Mouse (Mus musculus): ENCODE data around the gene Xpo6. TPM values are rescaled to one million over a fixed set of nuclear protein-coding genes. Genes with fewer than 3 reads are reported as not detected.

Gene Xpo6
- polyA plus RNA-seq, 1 experiment from 2014 or later, result 46.8 TPM

DNA sequence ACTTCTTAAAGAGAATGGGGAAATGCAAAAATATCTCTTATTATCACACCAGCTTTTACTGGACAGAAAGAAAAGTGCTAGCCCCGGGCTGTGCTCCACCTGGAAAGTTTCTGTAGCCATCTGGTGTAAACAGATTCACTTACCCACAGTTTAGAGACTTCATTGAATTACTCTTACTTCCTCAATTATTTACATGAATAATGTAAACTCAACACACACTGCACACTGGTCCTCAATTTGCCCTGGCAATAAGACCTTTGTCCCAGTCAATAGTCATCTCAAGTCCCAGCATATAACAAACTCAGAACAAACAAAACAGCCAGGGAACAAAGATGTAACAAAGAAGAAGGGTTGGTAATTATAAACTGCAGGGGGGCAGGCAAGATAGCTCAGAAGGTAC is 44.6 kb downstream of the Xpo6 start:
- no peak for ATAC-seq (ENCODE audit: low FRiP score)
- no peak overlapping the region for H3K9ac ChIP-seq
- no peak overlapping the region for H3K4me3 ChIP-seq
- H3K27me3 ChIP-seq, result no peaks in the 10 kb centered on the region
- H3K4me1 ChIP-seq (replicated peaks), result no peaks in the 10 kb centered on the region
- WGBS, result 94% methylated on average over 1 of the region's 1 CpGs
- peaks cover 67% of the 10 kb centered on the region for H3K36me3 ChIP-seq
- H3K9me3 ChIP-seq, result no peaks in the 10 kb centered on the region
- no peak overlapping the region for H3K4me2 ChIP-seq
- H3K27ac ChIP-seq, result no peak overlapping the region

DNA sequence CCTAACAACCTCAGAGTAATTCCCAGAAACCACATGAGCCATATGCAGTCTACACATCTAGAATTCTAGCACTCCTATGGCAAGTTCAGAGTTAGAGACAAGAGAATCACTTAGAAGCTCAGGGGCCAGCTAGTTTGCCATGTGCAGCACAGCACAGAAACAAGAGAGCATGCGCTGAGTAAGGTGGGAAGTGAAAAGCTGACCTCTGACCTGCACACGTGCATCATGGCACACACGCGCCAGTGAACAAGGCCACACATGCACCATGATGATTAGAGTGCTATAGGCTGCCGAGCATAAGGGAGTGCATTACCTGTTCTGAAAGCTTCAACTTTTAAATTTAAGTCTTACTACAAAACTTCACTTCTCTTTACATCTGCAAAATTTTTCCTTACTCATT is 45.6 kb downstream of the Xpo6 start:
- 93% methylated on average over 5 of the region's 5 CpGs for WGBS
- Histone ChIP-seq H3K27me3 (no peaks in the 10 kb centered on the region), H3K36me3 (peaks cover 66% of the 10 kb centered on the region), H3K4me1 (replicated peaks) (no peaks in the 10 kb centered on the region), H3K9me3 (no peaks in the 10 kb centered on the region), H3K9ac (no peak overlapping the region), H3K27ac (no peak overlapping the region), H3K4me2 (no peak overlapping the region), H3K4me3 (no peak overlapping the region)
- ATAC-seq (ENCODE audit: low FRiP score), result no peak

DNA sequence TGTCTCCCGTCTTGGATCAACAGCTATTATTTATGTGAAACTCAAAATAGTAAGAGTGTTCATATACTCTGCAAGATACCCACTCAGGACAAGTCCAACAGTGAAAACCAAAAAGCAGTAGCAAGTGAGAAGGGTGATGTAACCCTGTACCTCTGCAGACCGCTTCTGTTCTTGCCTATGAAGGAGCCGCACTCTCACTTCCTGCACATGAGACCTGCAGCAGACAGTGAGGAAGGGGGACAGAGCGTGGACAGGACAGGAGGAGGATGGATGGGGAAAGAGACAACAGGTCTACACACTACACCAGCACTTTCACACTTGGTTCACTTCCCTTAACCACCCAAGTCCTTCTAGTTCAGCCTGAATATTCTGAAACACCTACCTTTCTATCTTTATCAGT is 48.0 kb downstream of the Xpo6 start:
- Histone ChIP-seq H3K4me1 (replicated peaks) (no peaks in the 10 kb centered on the region), H3K36me3 (peaks cover 72% of the 10 kb centered on the region), H3K27me3 (no peaks in the 10 kb centered on the region), H3K4me2 (no peak overlapping the region), H3K9ac (no peak overlapping the region), H3K4me3 (no peak overlapping the region), H3K27ac (no peak overlapping the region), H3K9me3 (no peaks in the 10 kb centered on the region)
- 96% methylated on average over 4 of the region's 4 CpGs for WGBS
- ATAC-seq (ENCODE audit: low FRiP score), result no peak

DNA sequence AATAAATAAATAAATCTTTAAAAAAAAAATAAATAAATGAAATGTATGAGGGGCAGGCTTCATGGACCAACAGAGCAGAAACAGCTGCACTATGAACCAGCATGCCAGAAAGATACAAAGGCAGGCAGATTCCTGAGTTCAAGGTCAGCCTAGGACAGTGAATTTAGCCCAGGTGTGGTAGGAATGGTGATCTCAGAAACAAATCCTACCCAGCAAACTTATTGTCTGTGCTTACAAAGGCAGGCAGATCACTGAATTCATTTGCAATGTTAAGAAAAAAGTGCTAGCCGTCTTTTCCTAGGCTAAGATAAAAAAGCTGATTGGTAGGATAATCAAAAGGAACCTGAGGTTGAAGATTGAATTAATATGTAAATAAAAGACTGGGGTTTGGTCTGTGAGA is 54.1 kb downstream of the Xpo6 start:
- Histone ChIP-seq H3K9me3 (no peaks in the 10 kb centered on the region), H3K4me1 (replicated peaks) (no peaks in the 10 kb centered on the region), H3K36me3 (peaks cover 71% of the 10 kb centered on the region), H3K27ac (no peak overlapping the region), H3K4me3 (no peak overlapping the region), H3K4me2 (no peak overlapping the region), H3K27me3 (no peaks in the 10 kb centered on the region), H3K9ac (no peak overlapping the region)
- 76% methylated on average over 1 of the region's 1 CpGs for WGBS
- no peak for ATAC-seq (ENCODE audit: low FRiP score)

DNA sequence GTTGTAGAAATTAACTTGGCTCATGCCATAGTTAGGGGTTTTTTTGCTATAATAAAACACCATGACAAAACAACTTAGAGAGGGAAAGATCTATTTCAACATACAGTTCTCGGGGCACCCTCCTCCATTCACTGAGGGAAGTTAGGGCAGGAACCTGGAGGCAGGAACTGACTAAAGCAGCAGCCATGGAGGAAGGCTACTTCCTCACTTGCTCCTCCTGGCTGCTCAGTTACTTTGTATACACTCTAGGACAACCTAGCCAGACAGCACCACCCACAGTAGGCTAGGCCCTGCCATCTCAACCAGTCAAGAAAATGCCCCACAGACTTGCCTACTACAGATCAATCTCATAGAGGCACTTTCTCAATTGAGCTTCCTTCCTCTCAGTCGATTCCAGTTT is 55.9 kb downstream of the Xpo6 start:
- 96% methylated on average over 2 of the region's 2 CpGs for WGBS
- Histone ChIP-seq H3K9ac (no peak overlapping the region), H3K36me3 (peaks cover 77% of the 10 kb centered on the region), H3K9me3 (no peaks in the 10 kb centered on the region), H3K4me2 (no peak overlapping the region), H3K4me1 (replicated peaks) (no peaks in the 10 kb centered on the region), H3K4me3 (no peak overlapping the region), H3K27ac (no peak overlapping the region), H3K27me3 (no peaks in the 10 kb centered on the region)
- no peak for ATAC-seq (ENCODE audit: low FRiP score)

DNA sequence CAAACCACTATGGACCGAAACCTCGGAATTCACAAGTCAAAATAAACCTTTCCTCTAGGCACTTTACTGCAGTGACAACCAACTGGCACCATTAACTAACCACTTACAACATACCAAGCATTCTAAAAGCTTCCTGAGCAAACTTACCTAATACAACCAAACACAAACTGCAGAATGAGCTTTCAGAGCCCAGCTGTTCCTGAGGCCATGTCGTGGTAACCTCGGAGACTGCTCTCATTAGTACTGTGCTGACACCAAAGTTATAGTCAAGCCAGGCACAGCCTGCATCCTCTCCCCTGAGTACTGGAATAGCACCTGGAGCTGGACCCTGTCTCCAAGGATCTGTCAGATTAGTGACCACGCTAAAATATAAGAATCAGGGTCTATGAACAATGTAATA is 62.5 kb downstream of the Xpo6 start:
- Histone ChIP-seq H3K9me3 (no peaks in the 10 kb centered on the region), H3K9ac (no peak overlapping the region), H3K27me3 (no peaks in the 10 kb centered on the region), H3K36me3 (peaks cover 63% of the 10 kb centered on the region), H3K4me2 (no peak overlapping the region), H3K4me3 (no peak overlapping the region), H3K27ac (no peak overlapping the region), H3K4me1 (replicated peaks) (no peaks in the 10 kb centered on the region)
- 96% methylated on average over 5 of the region's 5 CpGs for WGBS
- no peak for ATAC-seq (ENCODE audit: low FRiP score)

DNA sequence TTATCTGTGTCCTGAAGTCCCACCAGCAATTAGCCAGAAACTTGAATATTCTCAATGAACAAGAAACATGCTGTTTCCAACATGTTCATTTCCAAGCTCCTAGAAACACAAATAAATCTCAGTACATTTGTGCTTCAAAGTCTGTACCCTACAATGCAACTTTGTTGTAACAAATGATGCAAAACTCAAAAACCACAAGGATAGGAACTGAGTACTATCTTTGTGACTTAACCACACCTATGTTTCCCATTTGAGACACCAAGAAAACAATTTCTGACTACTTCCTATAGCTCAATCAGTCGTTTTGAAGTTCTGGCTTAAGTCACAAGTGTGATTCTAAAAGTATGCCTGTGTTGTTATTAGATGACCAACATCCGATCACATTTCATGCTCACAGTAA is 64.9 kb downstream of the Xpo6 start:
- WGBS, result 93% methylated on average over 2 of the region's 2 CpGs
- ATAC-seq (ENCODE audit: low FRiP score), result no peak
- H3K4me1 ChIP-seq (replicated peaks), result no peaks in the 10 kb centered on the region
- no peak overlapping the region for H3K27ac ChIP-seq
- H3K4me3 ChIP-seq, result no peak overlapping the region
- peaks cover 63% of the 10 kb centered on the region for H3K36me3 ChIP-seq
- H3K9me3 ChIP-seq, result no peaks in the 10 kb centered on the region
- no peak overlapping the region for H3K4me2 ChIP-seq
- H3K27me3 ChIP-seq, result no peaks in the 10 kb centered on the region
- no peak overlapping the region for H3K9ac ChIP-seq

DNA sequence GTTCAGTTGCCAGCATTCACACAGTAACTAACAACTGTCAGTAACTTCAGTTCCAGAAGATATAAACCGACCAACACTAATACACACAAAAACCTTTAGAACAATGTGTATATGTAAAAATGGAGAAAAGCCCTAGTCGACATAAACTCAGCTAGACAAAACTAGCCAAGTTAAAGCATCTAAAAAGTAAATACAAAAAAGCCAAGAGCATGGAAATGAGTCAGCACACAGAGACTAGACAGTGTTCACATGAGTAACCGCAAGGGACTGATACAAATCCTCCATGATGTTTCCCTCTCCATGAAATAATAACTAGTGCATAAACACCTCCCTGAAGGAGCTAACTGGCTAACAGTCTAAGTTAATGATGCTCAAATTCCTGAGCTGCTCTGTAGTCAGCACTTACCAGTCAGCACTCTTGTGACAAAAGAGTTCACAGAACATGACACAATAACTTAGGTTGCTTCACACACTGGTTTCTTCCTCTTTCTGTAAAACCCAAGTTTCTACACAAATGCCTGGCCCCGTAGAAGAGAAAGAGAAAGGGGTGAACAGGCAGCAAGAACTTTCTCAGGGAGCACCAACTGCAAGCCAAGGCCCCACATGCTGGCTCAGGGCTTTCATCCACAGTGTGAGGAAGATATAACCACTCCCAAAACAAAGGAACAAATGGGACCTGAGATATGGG is 65.5 kb downstream of the Xpo6 start:
- Histone ChIP-seq H3K9ac (no peak overlapping the region), H3K4me3 (no peak overlapping the region), H3K4me1 (replicated peaks) (no peaks in the 10 kb centered on the region), H3K9me3 (no peaks in the 10 kb centered on the region), H3K4me2 (no peak overlapping the region), H3K36me3 (peaks cover 63% of the 10 kb centered on the region), H3K27me3 (no peaks in the 10 kb centered on the region), H3K27ac (no peak overlapping the region)
- no peak for ATAC-seq (ENCODE audit: low FRiP score)
- 97% methylated on average over 4 of the region's 4 CpGs for WGBS

DNA sequence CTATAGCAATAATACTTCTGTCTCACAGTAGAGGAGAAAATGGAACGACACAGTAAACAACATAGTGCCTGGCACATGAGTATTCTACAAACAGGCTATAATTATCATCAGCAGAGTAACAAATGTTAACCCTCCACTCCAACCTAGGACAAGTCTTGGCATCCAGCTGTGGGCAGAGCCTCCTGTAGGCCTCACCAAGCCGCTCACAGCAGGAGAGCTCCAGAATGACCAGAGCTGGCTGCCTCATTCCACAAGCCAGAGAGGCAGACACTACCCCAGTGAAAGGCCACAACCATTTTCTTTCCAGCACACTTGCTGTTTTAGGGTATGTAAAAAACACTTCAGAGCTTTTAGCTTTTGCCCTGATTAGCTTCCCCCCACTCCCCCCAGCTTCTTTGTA is 72.6 kb downstream of the Xpo6 start:
- no peaks in the 10 kb centered on the region for H3K4me1 ChIP-seq (replicated peaks)
- H3K27me3 ChIP-seq, result no peaks in the 10 kb centered on the region
- ATAC-seq (ENCODE audit: low FRiP score), result no peak
- peaks cover 74% of the 10 kb centered on the region for H3K36me3 ChIP-seq
- no peak overlapping the region for H3K4me3 ChIP-seq
- no peaks in the 10 kb centered on the region for H3K9me3 ChIP-seq
- no peak overlapping the region for H3K9ac ChIP-seq
- H3K27ac ChIP-seq, result no peak overlapping the region
- 89% methylated on average over 2 of the region's 2 CpGs for WGBS
- no peak overlapping the region for H3K4me2 ChIP-seq

DNA sequence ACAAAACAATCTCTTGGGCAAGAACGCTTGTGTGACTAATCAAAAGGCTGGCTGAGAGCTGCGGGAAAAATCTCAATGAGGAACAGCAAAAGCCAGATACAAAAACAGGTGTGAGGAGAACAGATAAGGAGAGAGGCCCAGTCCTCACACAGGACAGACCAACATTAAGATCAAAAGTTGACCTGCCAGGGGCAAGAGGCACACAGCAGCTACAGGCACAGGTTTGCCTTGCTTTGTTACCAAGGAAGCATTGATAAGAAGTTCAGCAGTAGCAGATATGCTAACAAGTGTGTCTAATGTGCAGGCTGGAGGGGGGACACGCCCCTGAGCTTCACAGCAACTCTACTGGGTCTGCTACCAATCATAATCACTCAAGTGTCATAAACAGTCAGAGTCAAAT is 73.8 kb downstream of the Xpo6 start:
- H3K4me1 ChIP-seq (replicated peaks), result no peaks in the 10 kb centered on the region
- no peak overlapping the region for H3K4me3 ChIP-seq
- ATAC-seq (ENCODE audit: low FRiP score), result no peak
- no peak overlapping the region for H3K9ac ChIP-seq
- no peak overlapping the region for H3K4me2 ChIP-seq
- H3K27ac ChIP-seq, result no peak overlapping the region
- no peaks in the 10 kb centered on the region for H3K9me3 ChIP-seq
- WGBS, result 80% methylated on average over 3 of the region's 3 CpGs
- H3K27me3 ChIP-seq, result no peaks in the 10 kb centered on the region
- peaks cover 80% of the 10 kb centered on the region for H3K36me3 ChIP-seq

DNA sequence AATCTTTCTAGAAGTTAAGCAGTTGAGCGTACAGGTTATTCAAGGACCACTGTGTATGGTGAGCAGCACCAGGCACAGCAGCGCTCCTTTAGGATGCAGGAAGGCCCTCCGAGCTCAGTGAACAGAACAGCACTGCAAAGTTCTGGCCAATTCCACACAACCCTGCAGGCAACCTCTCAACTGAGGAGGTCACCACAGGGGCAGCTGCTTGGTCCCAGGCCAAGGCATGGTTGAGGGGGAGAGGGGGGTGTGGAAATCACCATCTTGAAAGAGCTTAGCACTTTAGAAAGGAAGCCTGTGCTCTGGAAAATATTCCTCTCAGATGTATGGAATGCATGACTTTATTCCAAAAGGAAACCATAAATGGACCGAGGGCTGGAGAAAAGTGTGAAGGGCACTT is 78.8 kb downstream of the Xpo6 start:
- 95% methylated on average over 4 of the region's 4 CpGs for WGBS
- no peak for ATAC-seq (ENCODE audit: low FRiP score)
- Histone ChIP-seq H3K9ac (no peak overlapping the region), H3K4me3 (no peak overlapping the region), H3K4me1 (replicated peaks) (no peaks in the 10 kb centered on the region), H3K27me3 (no peaks in the 10 kb centered on the region), H3K4me2 (no peak overlapping the region), H3K9me3 (no peaks in the 10 kb centered on the region), H3K27ac (no peak overlapping the region), H3K36me3 (peaks cover 69% of the 10 kb centered on the region)

DNA sequence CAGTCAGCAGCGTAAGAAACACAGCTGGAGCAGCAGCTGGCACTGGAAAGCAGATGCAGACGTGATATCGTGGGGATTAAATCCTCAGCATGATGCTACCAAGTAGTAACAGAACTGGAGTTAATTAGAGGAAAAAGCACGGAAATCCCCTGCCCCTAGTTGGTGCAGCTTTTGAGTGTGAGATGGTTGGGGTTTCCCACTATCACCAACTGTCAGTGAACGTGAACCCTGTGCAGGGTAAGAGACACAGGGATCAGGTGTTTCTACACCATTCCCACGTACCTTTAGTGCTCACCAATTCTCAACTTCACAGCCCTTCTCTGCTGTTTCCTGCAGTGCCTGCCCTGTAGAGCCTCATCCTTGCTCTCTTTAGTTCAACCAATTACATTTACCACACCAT is 80.5 kb downstream of the Xpo6 start:
- Histone ChIP-seq H3K27ac (no peak overlapping the region), H3K27me3 (no peaks in the 10 kb centered on the region), H3K36me3 (peaks cover 77% of the 10 kb centered on the region), H3K4me1 (replicated peaks) (no peaks in the 10 kb centered on the region), H3K4me3 (no peak overlapping the region), H3K9ac (no peak overlapping the region), H3K4me2 (no peak overlapping the region), H3K9me3 (no peaks in the 10 kb centered on the region)
- ATAC-seq (ENCODE audit: low FRiP score), result no peak
- WGBS, result 81% methylated on average over 6 of the region's 6 CpGs

DNA sequence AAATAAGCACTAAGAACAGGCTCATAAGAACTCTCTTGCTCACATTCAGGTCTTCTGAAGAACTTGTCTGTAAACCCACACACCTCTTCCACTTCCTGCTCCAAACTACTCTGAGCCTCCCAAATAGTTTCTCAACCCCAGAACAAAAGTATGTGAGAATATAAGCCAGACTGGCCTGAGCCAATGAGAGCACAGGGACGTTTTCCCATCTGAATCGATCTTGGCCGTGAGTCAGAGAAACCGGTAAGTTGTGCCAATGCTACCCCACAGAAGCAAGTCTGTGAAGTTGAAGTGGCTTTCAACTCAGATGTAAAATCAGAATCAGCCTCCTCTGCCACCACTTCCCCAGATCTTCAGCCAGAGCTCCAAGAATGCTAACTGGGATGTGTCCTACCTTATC is 87.0 kb downstream of the Xpo6 start:
- H3K27ac ChIP-seq, result no peak overlapping the region
- no peaks in the 10 kb centered on the region for H3K27me3 ChIP-seq
- no peak overlapping the region for H3K9ac ChIP-seq
- no peaks in the 10 kb centered on the region for H3K4me1 ChIP-seq (replicated peaks)
- WGBS, result 98% methylated on average over 4 of the region's 4 CpGs
- no peak overlapping the region for H3K4me2 ChIP-seq
- no peak overlapping the region for H3K4me3 ChIP-seq
- no peak for ATAC-seq (ENCODE audit: low FRiP score)
- H3K36me3 ChIP-seq, result peaks cover 69% of the 10 kb centered on the region
- no peaks in the 10 kb centered on the region for H3K9me3 ChIP-seq
